Mouse (Mus musculus) embryonic fibroblast, embryonic 13.5 days (primary cell): Measurements from ENCODE around the gene Sptbn1. TPM values are rescaled to one million over a fixed set of nuclear protein-coding genes. Genes with fewer than 3 reads are reported as not detected.

ENCODE experiments used
- H3K27ac ChIP-seq: 2 replicates; pipeline ENCODE4 v1.5.1; 2012; ENCODE audit warnings: low read length, control low read depth, inconsistent platforms; ENCODE audit not compliant: insufficient read depth
- H3K4me1 ChIP-seq: 2 replicates; pipeline ENCODE4 v1.6.1; 2011; ENCODE audit warnings: low read length; ENCODE audit not compliant: control insufficient read depth, insufficient read depth
- H3K4me3 ChIP-seq: 2 replicates; pipeline ENCODE4 v1.5.1; 2011; ENCODE audit warnings: mild to moderate bottlenecking, control low read depth, low read length; ENCODE audit not compliant: insufficient read depth
- CTCF ChIP-seq: IDR thresholded peaks from 2 replicates; pipeline ENCODE4 v1.5.1; 2011; ENCODE audit warnings: mild to moderate bottlenecking, control low read depth, low read length, moderate library complexity, borderline replicate concordance; ENCODE audit not compliant: insufficient read depth
- POLR2A ChIP-seq: IDR thresholded peaks from 2 replicates; pipeline ENCODE4 v1.6.1; 2011; ENCODE audit warnings: low read depth, mild to moderate bottlenecking, control low read depth, low read length, moderate library complexity
- polyA plus RNA-seq: library from polyadenylated mRNA; stranded (reverse); fragments of >200 nt; gene quantifications from 2 replicates; pipeline ENCODE4 v1.2.4, GENCODE M21; 2011; ENCODE audit warnings: low read depth; ENCODE audit not compliant: missing spikeins, insufficient read length

The Sptbn1 gene
- polyA plus RNA-seq, 1 experiment = 268 TPM

- H3K4me3 ChIP-seq = peak overlapping the region; percentile 12
- H3K4me1 ChIP-seq = peaks cover 18% of the 10 kb centered on the region
- TF ChIP-seq CTCF = no peak
- TF ChIP-seq POLR2A = no peak
- H3K27ac ChIP-seq = peak overlapping the region; percentile 12
Measured at GRCm38 (mm10) chr11:30197564-30198090, 70.3 kb downstream of the Sptbn1 start.

GRCm38 (mm10) chr11:30196368-30197070 is 71.5 kb downstream of the Sptbn1 start:
- H3K4me1 ChIP-seq = peaks cover 18% of the 10 kb centered on the region
- peak overlapping the region; percentile 58 for H3K27ac ChIP-seq
- no peak overlapping the region for H3K4me3 ChIP-seq
- TF ChIP-seq CTCF = no peak

- TF ChIP-seq CTCF (no peak), POLR2A (no peak)
- peak overlapping the region; percentile 58; the same call in 1 of the 2 replicates for H3K27ac ChIP-seq
- H3K4me3 ChIP-seq = no peak overlapping the region
- H3K4me1 ChIP-seq = peaks cover 18% of the 10 kb centered on the region
Measured at GRCm38 (mm10) chr11:30195756-30196155, 72.2 kb downstream of the Sptbn1 start.

GRCm38 (mm10) chr11:30194800-30195199 is 73.2 kb downstream of the Sptbn1 start:
- TF ChIP-seq CTCF (no peak), POLR2A (no peak)
- H3K27ac ChIP-seq = no peak overlapping the region
- H3K4me1 ChIP-seq = peaks cover 18% of the 10 kb centered on the region
- H3K4me3 ChIP-seq = no peak overlapping the region

- H3K4me3 ChIP-seq = no peak overlapping the region
- no peak overlapping the region for H3K27ac ChIP-seq
- peaks cover 6% of the 10 kb centered on the region for H3K4me1 ChIP-seq
- TF ChIP-seq POLR2A (no peak), CTCF (no peak)
Measured at GRCm38 (mm10) chr11:30190959-30191358, 77.0 kb downstream of the Sptbn1 start.

- H3K4me1 ChIP-seq = peaks cover 4% of the 10 kb centered on the region
- no peak overlapping the region for H3K27ac ChIP-seq
- H3K4me3 ChIP-seq = no peak overlapping the region
- no peak for TF ChIP-seq POLR2A
- no peak for TF ChIP-seq CTCF
Measured at GRCm38 (mm10) chr11:30190119-30190518, 77.9 kb downstream of the Sptbn1 start.

- peaks cover 4% of the 10 kb centered on the region; the same call in 1 of the 2 replicates for H3K4me1 ChIP-seq
- no peak overlapping the region for H3K27ac ChIP-seq
- H3K4me3 ChIP-seq = no peak overlapping the region
- TF ChIP-seq CTCF (no peak), POLR2A (no peak)
Measured at GRCm38 (mm10) chr11:30186902-30187470, 81.0 kb downstream of the Sptbn1 start.

- no peak for TF ChIP-seq CTCF
- TF ChIP-seq POLR2A = no peak
- no peak overlapping the region for H3K27ac ChIP-seq
- peaks cover 4% of the 10 kb centered on the region; the same call in 1 of the 2 replicates for H3K4me1 ChIP-seq
- H3K4me3 ChIP-seq = no peak overlapping the region
Measured at GRCm38 (mm10) chr11:30184527-30184926, 83.4 kb downstream of the Sptbn1 start.

- H3K4me1 ChIP-seq = peaks cover 4% of the 10 kb centered on the region; the same call in 1 of the 2 replicates
- no peak overlapping the region for H3K27ac ChIP-seq
- no peak overlapping the region for H3K4me3 ChIP-seq
- TF ChIP-seq POLR2A (no peak), CTCF (no peak)
Measured at GRCm38 (mm10) chr11:30182716-30183411, 85.1 kb downstream of the Sptbn1 start.
